Mouse (Mus musculus) liver, embryonic 15.5 days (tissue): Measurements from ENCODE around the gene Alg12. TPM values are rescaled to one million over a fixed set of nuclear protein-coding genes. Genes with fewer than 3 reads are reported as not detected.
A peak's percentile ranks its signal among the peaks of the same experiment; 100 is the strongest.

Experiments used
- ATAC-seq: fragments of 200-750 bp; cut with Nextera tagmentation; 2 replicates; pipeline ENCODE4 v1.8.0; 2017; ENCODE audit warnings: moderate number of reproducible peaks, mild to moderate bottlenecking, moderate library complexity; ENCODE audit not compliant: insufficient read depth
- H3K27ac ChIP-seq: fragments of 300-500 bp; sonication (generic); replicated peaks from 2 replicates; pipeline ENCODE4 v1.5.1; 2015; ENCODE audit warnings: mild to moderate bottlenecking, inconsistent platforms
- H3K27me3 ChIP-seq: fragments of 300-500 bp; sonication (generic); 2 replicates; pipeline ENCODE4 v1.6.1; 2015; ENCODE audit warnings: mild to moderate bottlenecking, inconsistent platforms
- H3K36me3 ChIP-seq: fragments of 300-500 bp; sonication (generic); replicated peaks from 2 replicates; pipeline ENCODE4 v1.6.1; 2015; ENCODE audit warnings: moderate library complexity, mild to moderate bottlenecking, inconsistent platforms
- H3K4me1 ChIP-seq: fragments of 300-500 bp; sonication (generic); replicated peaks from 2 replicates; pipeline ENCODE4 v1.6.1; 2015; ENCODE audit warnings: inconsistent platforms
- H3K4me2 ChIP-seq: fragments of 300-500 bp; sonication (generic); 2 replicates; pipeline ENCODE4 v1.6.1; 2015; ENCODE audit warnings: moderate library complexity, mild to moderate bottlenecking, inconsistent platforms
- H3K4me3 ChIP-seq: fragments of 300-500 bp; sonication (generic); replicated peaks from 2 replicates; pipeline ENCODE4 v1.5.1; 2015; ENCODE audit warnings: mild to moderate bottlenecking, inconsistent platforms
- H3K9ac ChIP-seq: fragments of 300-500 bp; sonication (generic); 2 replicates; pipeline ENCODE4 v1.6.1; 2015; ENCODE audit warnings: moderate library complexity, mild to moderate bottlenecking, inconsistent platforms
- H3K9me3 ChIP-seq: fragments of 300-500 bp; sonication (generic); replicated peaks from 2 replicates; pipeline ENCODE4 v1.6.1; 2016; ENCODE audit warnings: inconsistent platforms
- WGBS: fragments of 180-500 bp; shearing (Covaris S2); methylation state at CpG from one replicate; pipeline ENCODE4 v1.1.7; 2015; ENCODE audit warnings: mixed read lengths; ENCODE audit not compliant: insufficient replicate concordance; 5-methylcytosine and 5-hydroxymethylcytosine counted together
- polyA plus RNA-seq: library from polyadenylated mRNA; unstranded; fragments of >200 nt; fragmentation: Nextera tagmentation; extraction: Ambion mirVana; gene quantifications from 2 replicates; pipeline ENCODE4 v1.2.1, GENCODE M21; 2015

Gene Alg12
- polyA plus RNA-seq, 1 experiment from 2014 or later: 5.5 TPM

DNA sequence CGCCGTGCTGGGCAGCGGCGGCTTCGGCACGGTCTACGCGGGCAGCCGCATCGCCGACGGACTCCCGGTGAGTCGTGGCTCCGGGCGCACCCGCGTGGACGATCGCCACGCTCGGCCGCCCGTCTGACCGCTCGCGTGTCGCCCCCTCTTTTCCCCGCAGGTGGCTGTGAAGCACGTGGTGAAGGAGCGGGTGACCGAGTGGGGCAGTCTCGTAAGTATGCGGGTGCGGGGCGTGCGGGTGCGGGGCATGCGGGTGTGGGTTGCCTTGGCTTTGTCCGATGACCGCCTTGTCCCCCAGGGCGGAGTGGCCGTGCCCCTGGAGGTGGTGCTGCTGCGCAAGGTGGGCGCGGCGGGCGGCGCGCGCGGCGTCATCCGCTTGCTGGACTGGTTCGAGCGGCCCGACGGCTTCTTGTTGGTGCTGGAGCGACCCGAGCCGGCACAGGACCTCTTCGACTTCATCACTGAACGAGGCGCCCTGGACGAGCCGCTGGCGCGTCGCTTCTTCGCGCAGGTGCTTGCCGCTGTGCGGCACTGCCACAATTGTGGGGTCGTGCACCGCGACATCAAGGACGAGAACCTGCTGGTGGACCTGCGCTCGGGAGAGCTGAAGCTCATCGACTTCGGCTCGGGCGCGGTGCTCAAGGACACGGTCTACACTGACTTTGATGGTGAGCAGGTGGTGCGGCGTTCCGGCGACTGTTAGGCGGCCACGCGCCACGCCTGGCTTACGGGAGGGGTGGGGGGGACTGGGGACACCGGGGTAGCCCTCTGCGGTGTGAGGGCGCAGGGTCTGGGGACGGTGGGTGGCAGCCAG, 44.0 kb upstream of the Alg12 start:
- H3K27ac ChIP-seq: peak overlapping the region; percentile 84
- H3K9ac ChIP-seq: peak overlapping the region; percentile 68
- H3K36me3 ChIP-seq: peaks cover 15% of the 10 kb centered on the region
- WGBS: under 1% methylated on average over 89 of the region's 98 CpGs
- peak overlapping the region; percentile 91 for H3K4me2 ChIP-seq
- H3K9me3 ChIP-seq: no peaks in the 10 kb centered on the region
- H3K27me3 ChIP-seq: 0 out of 2 replicates have a peak, but pooled peaks cover 8% of the 10 kb centered on the region
- H3K4me1 ChIP-seq: peaks cover 67% of the 10 kb centered on the region
- peak overlapping the region; percentile 69 for H3K4me3 ChIP-seq
- ATAC-seq: no peak

DNA sequence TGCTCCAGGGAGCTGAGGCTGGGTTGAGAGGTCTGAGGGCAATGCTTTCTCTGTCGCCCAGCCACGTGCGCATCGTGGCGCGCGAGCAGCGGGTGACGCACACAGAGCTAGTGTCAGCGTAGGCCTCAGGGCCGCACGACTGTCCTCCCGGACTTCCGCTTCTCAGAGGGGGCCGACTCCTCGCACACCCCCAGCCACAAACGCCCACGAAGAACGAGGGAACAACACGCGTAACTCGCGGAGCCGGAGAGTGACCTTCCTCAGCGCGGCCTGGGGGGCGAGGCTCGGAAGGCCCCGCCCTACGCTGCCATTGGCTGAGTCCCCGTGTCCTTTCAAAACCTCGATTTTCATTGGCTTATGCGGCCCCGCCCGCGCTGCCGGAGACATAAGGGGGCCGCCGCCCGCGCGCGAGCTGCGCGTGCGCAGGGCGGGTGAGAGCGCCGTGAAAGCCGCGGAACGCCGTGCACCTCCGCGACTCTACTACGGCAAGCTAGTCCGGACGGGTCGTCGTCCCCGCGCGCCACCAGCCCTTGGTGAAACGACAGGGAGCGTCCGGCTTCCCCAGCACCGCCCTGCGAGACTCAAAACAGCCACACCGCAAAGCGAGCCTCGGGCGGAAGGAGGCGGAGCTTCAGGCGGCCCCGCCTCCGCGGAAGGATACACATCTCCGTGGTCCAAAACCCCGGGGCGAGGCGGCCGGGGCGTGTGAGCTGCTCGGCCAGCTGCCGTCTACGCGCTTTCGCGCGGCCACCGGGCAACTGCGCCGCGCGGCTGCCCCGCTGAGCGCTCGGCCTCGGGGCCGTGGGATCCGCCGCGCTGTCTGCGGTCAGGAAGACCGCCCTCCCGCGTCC, 42.9 kb upstream of the Alg12 start, which contains the start of gene Pim3:
Gene Pim3, plus strand, starts transcription at position 415 of the 851 bp plus-strand sequence.
- Histone ChIP-seq H3K4me3 (peak within 1 kb of the TSS; percentile 69), H3K9me3 (no peaks in the 10 kb centered on the region), H3K36me3 (peaks cover 15% of the 10 kb centered on the region), H3K4me1 (peaks cover 59% of the 10 kb centered on the region), H3K4me2 (peak within 1 kb of the TSS; percentile 91), H3K27me3 (0 out of 2 replicates have a peak, but pooled peaks cover 8% of the 10 kb centered on the region), H3K9ac (peak within 1 kb of the TSS; percentile 68), H3K27ac (peak within 1 kb of the TSS; percentile 84)
- ATAC-seq: peak; percentile 79
- under 1% methylated on average over 107 of the region's 107 CpGs for WGBS

DNA sequence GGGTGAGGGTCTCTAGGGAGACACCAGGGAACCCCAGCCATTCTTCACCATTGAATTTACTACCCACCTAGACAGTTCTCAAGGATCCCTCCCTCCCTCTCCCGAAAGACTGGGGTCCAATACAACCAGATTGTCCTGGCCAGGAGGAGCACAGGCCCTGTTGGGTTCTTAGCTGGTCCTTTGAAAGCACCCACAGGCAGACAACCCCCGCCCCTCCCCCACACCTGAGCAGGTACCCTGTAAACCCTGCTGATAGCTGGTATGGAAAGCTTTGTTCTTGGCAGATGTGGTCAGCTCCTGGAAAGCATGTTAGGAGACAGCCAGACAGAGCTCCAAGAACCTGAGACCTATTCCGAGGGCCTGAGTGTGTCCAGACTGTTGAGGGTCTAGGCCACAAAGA, 41.7 kb upstream of the Alg12 start:
- H3K4me3 ChIP-seq: no peak overlapping the region
- H3K27ac ChIP-seq: no peak overlapping the region
- no peak for ATAC-seq
- 68% methylated on average over 3 of the region's 3 CpGs for WGBS
- no peak overlapping the region for H3K9ac ChIP-seq
- 0 out of 2 replicates have a peak, but pooled peaks cover 8% of the 10 kb centered on the region for H3K27me3 ChIP-seq
- peaks cover 48% of the 10 kb centered on the region for H3K4me1 ChIP-seq
- H3K4me2 ChIP-seq: no peak overlapping the region
- peaks cover 15% of the 10 kb centered on the region for H3K36me3 ChIP-seq
- no peaks in the 10 kb centered on the region for H3K9me3 ChIP-seq

DNA sequence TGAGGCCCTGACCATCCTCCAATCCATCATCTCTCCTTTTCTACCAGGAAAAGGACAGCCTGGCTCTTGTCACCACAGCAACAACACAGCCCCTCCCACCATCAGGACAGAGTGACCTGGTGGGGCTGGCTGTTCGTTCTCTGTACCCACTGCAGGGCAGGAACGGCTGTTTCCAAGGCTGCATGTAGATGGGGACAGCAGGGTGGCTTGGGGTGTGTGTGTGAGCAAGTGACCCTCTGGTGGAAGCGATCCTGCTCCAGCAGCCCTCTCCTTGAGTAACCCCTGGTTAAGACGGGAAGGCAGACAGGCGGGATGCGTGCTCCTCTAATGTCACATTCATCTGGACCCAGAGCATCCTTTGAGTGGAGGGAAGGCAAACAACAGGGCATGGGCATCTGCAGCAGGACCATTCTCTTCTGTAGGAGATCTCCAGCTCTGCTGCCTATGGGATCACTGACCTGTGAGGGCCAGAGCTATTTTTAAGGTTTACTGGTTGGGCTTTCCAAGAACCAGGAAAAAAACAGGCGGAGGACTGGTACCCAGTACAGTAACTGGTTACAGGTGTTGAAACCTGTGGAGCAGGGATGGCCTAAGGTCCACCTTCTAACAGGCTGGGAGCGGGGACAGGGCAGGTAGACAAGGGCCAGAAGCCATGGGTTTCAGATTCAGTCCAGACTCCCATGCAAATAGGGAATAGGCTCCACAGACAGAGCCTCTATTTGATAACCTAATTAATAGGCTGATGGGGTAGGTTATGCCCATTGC, 40.3 kb upstream of the Alg12 start:
- no peak overlapping the region for H3K4me2 ChIP-seq
- no peaks in the 10 kb centered on the region for H3K9me3 ChIP-seq
- H3K4me1 ChIP-seq: peaks cover 40% of the 10 kb centered on the region
- 0 out of 2 replicates have a peak, but pooled peaks cover 8% of the 10 kb centered on the region for H3K27me3 ChIP-seq
- peaks cover 3% of the 10 kb centered on the region for H3K36me3 ChIP-seq
- 67% methylated on average over 8 of the region's 8 CpGs for WGBS
- H3K27ac ChIP-seq: no peak overlapping the region
- no peak overlapping the region for H3K9ac ChIP-seq
- ATAC-seq: no peak
- H3K4me3 ChIP-seq: no peak overlapping the region

DNA sequence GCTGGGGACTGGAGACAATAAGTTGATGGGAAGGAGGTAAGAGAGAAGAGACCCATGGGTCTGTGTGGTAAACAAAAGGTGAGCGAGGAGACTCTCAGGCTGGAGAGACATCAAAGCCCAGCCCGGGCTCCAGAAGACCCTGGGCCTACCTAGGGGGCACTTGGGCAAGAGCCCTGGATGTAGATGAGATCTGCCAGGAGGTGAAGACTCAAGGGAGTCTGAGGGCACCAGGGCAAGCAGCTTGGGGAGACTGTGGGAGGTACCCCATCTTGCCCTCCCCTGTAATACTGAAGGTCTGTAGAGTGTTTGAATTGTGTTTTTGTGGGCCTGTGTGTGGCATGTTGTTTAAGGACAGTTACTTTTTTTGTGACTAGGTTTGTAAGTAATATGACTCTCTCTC, 39.6 kb upstream of the Alg12 start:
- no peak overlapping the region for H3K9ac ChIP-seq
- H3K4me3 ChIP-seq: no peak overlapping the region
- H3K9me3 ChIP-seq: no peaks in the 10 kb centered on the region
- H3K36me3 ChIP-seq: no peaks in the 10 kb centered on the region
- H3K27ac ChIP-seq: no peak overlapping the region
- H3K27me3 ChIP-seq: 0 out of 2 replicates have a peak, but pooled peaks cover 8% of the 10 kb centered on the region
- no peak for ATAC-seq
- peaks cover 37% of the 10 kb centered on the region for H3K4me1 ChIP-seq
- 47% methylated on average over 2 of the region's 2 CpGs for WGBS
- no peak overlapping the region for H3K4me2 ChIP-seq

DNA sequence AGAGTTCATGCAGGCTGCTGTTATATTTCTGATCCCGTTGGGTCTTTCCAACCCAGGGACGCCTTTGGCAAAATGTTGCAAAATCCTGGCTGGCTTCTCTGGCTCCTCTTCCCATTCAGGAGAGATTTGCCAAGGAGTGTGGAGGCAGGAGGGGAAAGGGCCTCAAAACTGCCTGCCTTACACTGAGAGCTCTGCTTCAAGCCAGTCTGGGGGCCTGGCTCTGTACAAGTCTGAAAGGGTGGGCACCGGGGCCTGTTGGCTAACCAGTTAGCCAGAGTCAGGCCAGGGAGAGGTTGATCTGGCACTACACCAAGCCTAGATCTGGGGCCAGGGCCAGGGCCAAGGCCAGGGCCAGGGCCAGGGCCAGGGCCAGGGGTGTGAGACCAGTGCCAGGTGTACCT, 39.0 kb upstream of the Alg12 start:
- Histone ChIP-seq H3K9ac (no peak overlapping the region), H3K4me3 (no peak overlapping the region), H3K4me1 (peaks cover 31% of the 10 kb centered on the region), H3K4me2 (no peak overlapping the region), H3K27ac (no peak overlapping the region), H3K27me3 (0 out of 2 replicates have a peak, but pooled peaks cover 4% of the 10 kb centered on the region), H3K9me3 (no peaks in the 10 kb centered on the region), H3K36me3 (no peaks in the 10 kb centered on the region)
- 70% methylated on average over 3 of the region's 3 CpGs for WGBS
- ATAC-seq: no peak

DNA sequence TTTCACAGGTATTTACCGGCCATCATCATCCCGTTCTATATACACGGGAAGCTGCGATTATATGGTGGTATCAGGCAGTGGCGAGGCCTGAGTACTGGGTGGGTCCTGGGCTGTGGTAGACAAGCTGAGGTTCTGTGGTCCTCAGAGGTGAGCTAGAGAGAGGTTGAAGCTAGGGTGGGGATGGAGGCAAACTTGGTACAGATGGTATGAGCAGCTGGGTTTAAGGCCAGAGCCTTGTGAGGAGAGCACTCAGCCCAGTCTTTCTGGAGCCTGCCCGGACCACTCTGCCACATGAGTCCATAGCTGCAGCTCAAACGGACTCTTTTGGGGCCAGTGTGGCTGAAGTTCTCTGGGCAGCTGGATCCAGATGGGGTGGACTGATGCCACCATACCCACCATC, 38.2 kb upstream of the Alg12 start:
- no peak overlapping the region for H3K27ac ChIP-seq
- 74% methylated on average over 7 of the region's 7 CpGs for WGBS
- ATAC-seq: no peak

DNA sequence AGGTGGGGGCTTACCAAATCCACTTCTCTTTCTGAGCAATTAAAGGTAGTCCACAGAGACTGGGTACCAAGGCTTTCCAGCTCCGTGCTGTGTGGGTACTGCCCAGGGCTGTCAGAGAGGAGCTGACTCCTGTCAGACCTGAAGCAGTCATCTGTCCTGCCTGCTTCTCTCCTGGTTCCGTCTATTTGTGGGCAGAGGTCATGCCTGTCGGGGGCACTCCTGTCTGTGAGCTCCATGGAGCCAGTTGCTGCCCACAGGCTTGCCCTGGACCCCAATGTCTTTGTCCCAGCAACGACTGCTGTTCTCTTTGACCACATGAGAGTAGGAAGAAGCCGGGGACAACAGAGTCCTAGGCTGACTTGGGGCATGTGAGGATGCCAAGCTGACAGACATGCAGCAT, 37.5 kb upstream of the Alg12 start:
- Histone ChIP-seq H3K27me3 (no peaks in the 10 kb centered on the region), H3K36me3 (no peaks in the 10 kb centered on the region), H3K4me3 (no peak overlapping the region), H3K27ac (no peak overlapping the region), H3K9ac (no peak overlapping the region), H3K4me2 (no peak overlapping the region), H3K9me3 (no peaks in the 10 kb centered on the region), H3K4me1 (peaks cover 16% of the 10 kb centered on the region)
- ATAC-seq: no peak
- WGBS: 50% methylated on average over 5 of the region's 5 CpGs

More for the DNA sequence above, 38.2 kb upstream of the Alg12 start:
- no peak overlapping the region for H3K9ac ChIP-seq
- H3K9me3 ChIP-seq: no peaks in the 10 kb centered on the region
- H3K27me3 ChIP-seq: no peaks in the 10 kb centered on the region
- no peaks in the 10 kb centered on the region for H3K36me3 ChIP-seq
- H3K4me3 ChIP-seq: no peak overlapping the region
- no peak overlapping the region for H3K4me2 ChIP-seq
- H3K4me1 ChIP-seq: peaks cover 23% of the 10 kb centered on the region

DNA sequence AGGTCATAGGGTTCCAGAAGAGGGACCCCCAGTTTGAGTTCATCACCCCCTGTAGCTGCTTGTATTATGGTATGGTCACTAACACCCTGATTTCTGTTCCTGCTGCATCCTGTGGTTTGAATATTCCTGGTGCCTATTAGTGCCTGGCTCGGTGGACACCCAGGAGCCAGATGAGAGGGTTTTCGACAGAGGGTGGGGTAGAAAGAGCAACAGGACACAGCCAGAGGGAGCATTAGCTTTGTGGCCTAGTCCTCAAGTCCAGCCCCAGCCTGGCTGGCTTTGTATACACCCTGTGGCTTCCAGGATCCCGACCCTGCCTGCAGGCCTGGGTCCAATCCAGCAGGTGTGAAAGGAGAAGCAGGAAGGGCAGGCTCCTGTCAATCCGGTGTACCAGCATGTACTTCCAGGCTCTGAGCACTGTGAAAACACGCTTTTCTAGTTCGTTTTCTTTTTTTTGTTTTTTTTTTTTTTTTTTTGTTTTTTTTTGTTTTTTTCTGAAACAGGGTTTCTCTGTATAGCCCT, 36.8 kb upstream of the Alg12 start:
- WGBS: 48% methylated on average over 6 of the region's 6 CpGs
- ATAC-seq: no peak
- H3K4me3 ChIP-seq: no peak overlapping the region
- no peak overlapping the region for H3K9ac ChIP-seq
- H3K36me3 ChIP-seq: no peaks in the 10 kb centered on the region
- peaks cover 11% of the 10 kb centered on the region for H3K4me1 ChIP-seq
- H3K27me3 ChIP-seq: no peaks in the 10 kb centered on the region
- no peak overlapping the region for H3K4me2 ChIP-seq
- H3K9me3 ChIP-seq: no peaks in the 10 kb centered on the region
- H3K27ac ChIP-seq: no peak overlapping the region

DNA sequence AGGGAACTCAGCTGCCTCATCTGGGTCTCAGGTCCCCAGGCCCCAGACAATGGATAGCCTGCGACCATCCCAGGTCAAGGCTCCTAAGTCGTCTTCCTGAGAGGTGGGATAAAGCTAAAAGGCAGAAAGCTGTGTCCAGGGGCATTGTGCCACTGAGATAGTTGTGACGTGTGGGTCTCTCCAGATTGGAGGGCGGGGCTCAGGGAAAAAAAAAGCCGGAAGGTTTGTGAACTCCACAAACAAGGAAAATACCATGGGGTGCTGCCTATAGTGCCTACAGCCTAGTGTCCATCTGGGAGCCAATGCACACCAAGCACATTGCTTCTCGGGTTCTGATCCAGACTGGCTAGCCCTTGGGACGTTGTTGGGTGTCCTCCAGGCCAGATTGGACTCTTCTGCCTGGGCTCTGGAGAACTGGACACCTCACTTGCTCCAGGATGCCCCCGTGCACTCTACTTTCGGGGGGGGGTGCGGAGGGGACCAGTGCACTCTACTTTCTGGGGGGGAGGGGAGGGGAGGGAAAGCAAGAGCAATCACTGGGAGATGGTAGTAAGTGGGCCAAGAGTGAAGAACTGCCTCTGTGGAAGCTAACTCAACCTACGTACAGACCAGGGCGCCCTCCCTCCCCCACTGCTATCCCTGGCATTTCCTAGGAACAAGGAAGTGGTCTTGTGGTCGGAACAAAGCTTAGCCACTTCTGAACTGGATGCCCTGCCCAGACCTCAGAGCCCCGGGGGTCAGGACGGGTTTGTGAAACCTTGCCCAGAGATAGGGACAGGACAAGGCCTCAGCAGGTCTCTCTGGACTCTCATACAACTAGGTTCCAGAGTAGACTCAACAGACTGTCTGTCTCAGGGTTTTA, 36.1 kb upstream of the Alg12 start:
- Histone ChIP-seq H3K36me3 (no peaks in the 10 kb centered on the region), H3K4me3 (no peak overlapping the region), H3K4me2 (no peak overlapping the region), H3K27ac (no peak overlapping the region), H3K9ac (no peak overlapping the region), H3K27me3 (no peaks in the 10 kb centered on the region), H3K4me1 (peaks cover 11% of the 10 kb centered on the region), H3K9me3 (no peaks in the 10 kb centered on the region)
- WGBS: 43% methylated on average over 15 of the region's 15 CpGs
- no peak for ATAC-seq
